Mouse (Mus musculus): ENCODE results near the gene Cmss1. TPM values are rescaled to one million over a fixed set of nuclear protein-coding genes. Genes with fewer than 3 reads are reported as not detected.

Cmss1 gene
- polyA plus RNA-seq, 3 experiments from 2014 or later = 22.9 to 39.5 (median 34.8) TPM

GRCm38 (mm10) chr16:57509099-57509498 lies 97.6 kb downstream of the Cmss1 start:
- ATAC-seq = no peak

GRCm38 (mm10) chr16:57508351-57508750 lies 98.3 kb downstream of the Cmss1 start:
- no peak for ATAC-seq

GRCm38 (mm10) chr16:57506133-57506532 lies 100.5 kb downstream of the Cmss1 start:
- ATAC-seq = no peak

GRCm38 (mm10) chr16:57504728-57505127 lies 101.9 kb downstream of the Cmss1 start:
- no peak for ATAC-seq

GRCm38 (mm10) chr16:57502761-57503160 lies 103.9 kb downstream of the Cmss1 start:
- no peak for ATAC-seq

GRCm38 (mm10) chr16:57502230-57502629 lies 104.4 kb downstream of the Cmss1 start:
- no peak for ATAC-seq

- ATAC-seq = peak; percentile 81
These were observed 105.8 kb downstream of the Cmss1 start for GRCm38 (mm10) chr16:57500851-57501250.

- ATAC-seq = no peak
These were observed 110.1 kb downstream of the Cmss1 start for GRCm38 (mm10) chr16:57496437-57497173.

GRCm38 (mm10) chr16:57495476-57496203 lies 111.0 kb downstream of the Cmss1 start:
- ATAC-seq = peak; percentile 79

GRCm38 (mm10) chr16:57491853-57492252 lies 114.8 kb downstream of the Cmss1 start:
- ATAC-seq = peak; percentile 61

- ATAC-seq = no peak
These were observed 116.0 kb downstream of the Cmss1 start for GRCm38 (mm10) chr16:57490691-57491090.

- no peak for ATAC-seq
These were observed 118.0 kb downstream of the Cmss1 start for GRCm38 (mm10) chr16:57488661-57489060.

GRCm38 (mm10) chr16:57486266-57486665 lies 120.4 kb downstream of the Cmss1 start:
- no peak for ATAC-seq

GRCm38 (mm10) chr16:57485265-57485664 lies 121.4 kb downstream of the Cmss1 start:
- no peak for ATAC-seq

- ATAC-seq = no peak
These were observed 122.4 kb downstream of the Cmss1 start for GRCm38 (mm10) chr16:57484043-57484795.

GRCm38 (mm10) chr16:57483503-57483902 lies 123.2 kb downstream of the Cmss1 start:
- no peak for ATAC-seq

GRCm38 (mm10) chr16:57482911-57483310 lies 123.8 kb downstream of the Cmss1 start:
- no peak for ATAC-seq

GRCm38 (mm10) chr16:57482264-57482663 lies 124.4 kb downstream of the Cmss1 start:
- ATAC-seq = no peak

GRCm38 (mm10) chr16:57479776-57480175 lies 126.9 kb downstream of the Cmss1 start:
- no peak for ATAC-seq

GRCm38 (mm10) chr16:57478451-57478850 lies 128.2 kb downstream of the Cmss1 start:
- no peak for ATAC-seq

- ATAC-seq = no peak
These were observed 133.1 kb downstream of the Cmss1 start for GRCm38 (mm10) chr16:57473415-57474085.

- peak; percentile 97 for ATAC-seq
These were observed 135.6 kb downstream of the Cmss1 start for GRCm38 (mm10) chr16:57471071-57471470.
